In genomic region chr3:55227214-55227581, GRCm38 (mm10) we compare ENCODE assay signal across 11 mouse cellular contexts. TPM values are rescaled to one million over a fixed set of nuclear protein-coding genes. Genes with fewer than 3 reads are reported as not detected.
DNase-seq lines count a peak whose midpoint lies in the region; ATAC-seq lines count a peak whose summit lies in the region.
"Had no signal": no experiment of that assay in that cellular context is flagged by ENCODE, and none has a peak within 500 bp of the region (broad histone marks: within the 10 kb centered on the region; RNA-seq: fewer than 3 reads in every experiment).

No protein-coding gene starts in this region.

- H3K4me1 ChIP-seq in hindbrain, embryonic 10.5 days (replicated peaks), result peaks cover 17% of the 10 kb centered on the region
- H3K4me1 ChIP-seq in hindbrain, embryonic 11.5 days (replicated peaks; ENCODE audit: control insufficient read depth, insufficient read depth, low read length), result peaks cover 5% of the 10 kb centered on the region
- peaks cover 14% of the 10 kb centered on the region for H3K4me1 ChIP-seq in forebrain, embryonic 12.5 days
- no peaks in the 10 kb centered on the region for H3K4me1 ChIP-seq in intestine, embryonic 14.5 days (replicated peaks; ENCODE audit: control insufficient read depth, insufficient read depth, low read length)
- peaks cover 11% of the 10 kb centered on the region for H3K4me1 ChIP-seq in midbrain, embryonic 16.5 days (ENCODE audit: control insufficient read depth, insufficient read depth, low read length)

- H3K27me3 ChIP-seq in hindbrain, embryonic 10.5 days (ENCODE audit: insufficient read depth, poor library complexity, severe bottlenecking), result no peaks in the 10 kb centered on the region
- no peaks in the 10 kb centered on the region for H3K27me3 ChIP-seq in hindbrain, embryonic 11.5 days (ENCODE audit: control insufficient read depth, insufficient read depth, low read length)
- no peaks in the 10 kb centered on the region for H3K27me3 ChIP-seq in forebrain, embryonic 12.5 days
- no peaks in the 10 kb centered on the region for H3K27me3 ChIP-seq in intestine, embryonic 14.5 days (replicated peaks; ENCODE audit: control insufficient read depth, insufficient read depth, low read length)
- no peaks in the 10 kb centered on the region for H3K27me3 ChIP-seq in midbrain, embryonic 16.5 days (ENCODE audit: control insufficient read depth, insufficient read depth, low read depth, low read length)

- no peak overlapping the region for H3K9ac ChIP-seq in hindbrain, embryonic 11.5 days (ENCODE audit: low read depth, low read length)
- no peak overlapping the region for H3K9ac ChIP-seq in forebrain, embryonic 12.5 days
- no peak overlapping the region for H3K9ac ChIP-seq in intestine, embryonic 14.5 days (ENCODE audit: low read length)
- 0 out of 2 replicates have a peak overlapping the region, but pooled peaks have one; percentile 12 for H3K9ac ChIP-seq in midbrain, embryonic 16.5 days (ENCODE audit: low read depth, low read length)

- peaks cover 3% of the 10 kb centered on the region; the same call in 1 of the 2 replicates for H3K9me3 ChIP-seq in hindbrain, embryonic 10.5 days
- H3K9me3 ChIP-seq in hindbrain, embryonic 11.5 days (ENCODE audit: control insufficient read depth, low read length), result no peaks in the 10 kb centered on the region
- H3K9me3 ChIP-seq in forebrain, embryonic 12.5 days, result peaks cover 3% of the 10 kb centered on the region; the same call in 1 of the 2 replicates
- no peaks in the 10 kb centered on the region for H3K9me3 ChIP-seq in intestine, embryonic 14.5 days (ENCODE audit: control insufficient read depth, low read length)
- peaks cover 2% of the 10 kb centered on the region; the same call in 1 of the 2 replicates for H3K9me3 ChIP-seq in midbrain, embryonic 16.5 days (replicated peaks; ENCODE audit: control insufficient read depth, low read length, poor library complexity, severe bottlenecking)

- H3K27ac ChIP-seq in hindbrain, embryonic 10.5 days, result no peak overlapping the region
- no peak overlapping the region for H3K27ac ChIP-seq in hindbrain, embryonic 11.5 days (ENCODE audit: low read depth, low read length)
- no peak overlapping the region for H3K27ac ChIP-seq in forebrain, embryonic 12.5 days
- H3K27ac ChIP-seq in intestine, embryonic 14.5 days (ENCODE audit: low read depth), result no peak overlapping the region
- no peak overlapping the region for H3K27ac ChIP-seq in midbrain, embryonic 16.5 days (ENCODE audit: low read length)

- H3K4me2 ChIP-seq in hindbrain, embryonic 11.5 days (replicated peaks; ENCODE audit: low read depth, low read length), result no peak overlapping the region
- H3K4me2 ChIP-seq in forebrain, embryonic 12.5 days, result peak overlapping the region; percentile 40
- 0 out of 2 replicates have a peak overlapping the region, but pooled peaks have one; percentile 7 for H3K4me2 ChIP-seq in intestine, embryonic 14.5 days (ENCODE audit: low read length)
- peak overlapping the region; percentile 60 for H3K4me2 ChIP-seq in midbrain, embryonic 16.5 days (ENCODE audit: low read length)

- DNase-seq in hindbrain, embryonic 10.5 days (ENCODE audit: low spot score), result no peak
- no peak for DNase-seq in hindbrain, embryonic 11.5 days (ENCODE audit: low spot score)
- DNase-seq in intestine, embryonic 14.5 days (ENCODE audit: low spot score), result no peak
- no peak for DNase-seq in left cerebral cortex, postnatal 10 days (ENCODE audit: extremely low spot score in 1 of 2, low spot score in 2 of 2)
- DNase-seq in spleen, adult 18-20 months, result no peak
- DNase-seq: thymus, postnatal 14 days had no signal

- 0 out of 2 replicates have a peak overlapping the region, but pooled peaks have one; percentile 13 for H3K4me3 ChIP-seq in hindbrain, embryonic 10.5 days
- H3K4me3 ChIP-seq in hindbrain, embryonic 11.5 days (ENCODE audit: low read depth, low read length), result no peak overlapping the region
- H3K4me3 ChIP-seq in forebrain, embryonic 12.5 days (replicated peaks), result no peak overlapping the region
- H3K4me3 ChIP-seq in intestine, embryonic 14.5 days (ENCODE audit: low read depth, low read length), result no peak overlapping the region
- H3K4me3 ChIP-seq in midbrain, embryonic 16.5 days (ENCODE audit: low read depth, low read length), result 0 out of 2 replicates have a peak overlapping the region, but pooled peaks have one; percentile 20

- no peaks in the 10 kb centered on the region for H3K36me3 ChIP-seq in hindbrain, embryonic 10.5 days
- H3K36me3 ChIP-seq in hindbrain, embryonic 11.5 days (ENCODE audit: control insufficient read depth, insufficient read depth, low read length), result no peaks in the 10 kb centered on the region
- no peaks in the 10 kb centered on the region for H3K36me3 ChIP-seq in forebrain, embryonic 12.5 days (replicated peaks)
- no peaks in the 10 kb centered on the region for H3K36me3 ChIP-seq in intestine, embryonic 14.5 days (ENCODE audit: control insufficient read depth, insufficient read depth, low read length)
- no peaks in the 10 kb centered on the region for H3K36me3 ChIP-seq in midbrain, embryonic 16.5 days (ENCODE audit: control insufficient read depth, insufficient read depth, low read length)

- 36% methylated on average over 4 of the region's 4 CpGs for WGBS in hindbrain, embryonic 10.5 days
- 42% methylated on average over 4 of the region's 4 CpGs for WGBS in hindbrain, embryonic 11.5 days
- WGBS in forebrain, embryonic 12.5 days, result 18% methylated on average over 4 of the region's 4 CpGs
- 30% methylated on average over 4 of the region's 4 CpGs for WGBS in intestine, embryonic 14.5 days
- WGBS in midbrain, embryonic 16.5 days, result 15% methylated on average over 4 of the region's 4 CpGs

- intact Hi-C loops in left cerebral cortex, postnatal 10 days (cut with DNase I), result no loop called here

- no peak for ATAC-seq in hindbrain, embryonic 11.5 days (ENCODE audit: low FRiP score)
- ATAC-seq in forebrain, embryonic 12.5 days (ENCODE audit: low FRiP score), result peak; percentile 15; the same call in 1 of the 2 replicates
- ATAC-seq in intestine, embryonic 14.5 days (replicated peaks; ENCODE audit: low FRiP score, low TSS enrichment, low read depth), result no peak
- no peak; the same call in 1 of the 2 replicates for ATAC-seq in midbrain, embryonic 16.5 days
- ATAC-seq in megakaryocyte, adult 5-6 weeks (ENCODE audit: poor library complexity, severe bottlenecking), result no peak

RNA-seq across cellular contexts. Expression of gene Dclk1, which starts 15.0 kb away (rescaled TPM):
- 52.5 and 81.6 TPM in 2 replicates for polyA plus RNA-seq in hindbrain, embryonic 10.5 days (2016; fragmentation: Nextera tagmentation; extraction: Ambion mirVana)
- 76.6 and 94.8 TPM in 2 replicates for polyA plus RNA-seq in hindbrain, embryonic 11.5 days (2014; fragmentation: Nextera tagmentation; extraction: Ambion mirVana)
- 148 and 156 TPM in 2 replicates for polyA plus RNA-seq in forebrain, embryonic 12.5 days (2016; fragmentation: Nextera tagmentation; extraction: Ambion mirVana)
- polyA plus RNA-seq in intestine, embryonic 14.5 days (2014; fragmentation: Nextera tagmentation; extraction: Ambion mirVana), result 14.2 and 15.5 TPM in 2 replicates
- 293 and 328 TPM in 2 replicates for polyA plus RNA-seq in midbrain, embryonic 16.5 days (2015; fragmentation: Nextera tagmentation; extraction: Ambion mirVana)
- 100 to 1,000 TPM; 970 to 973 TPM for total RNA-seq in left cerebral cortex, postnatal 10 days (2021)
- total RNA-seq in megakaryocyte, adult 5-6 weeks (2015), result not detected in 2 replicates
- not detected in 2 replicates for total RNA-seq in megakaryocyte, adult 5-6 weeks (2017)
- total RNA-seq: MEL had no signal

RNA-seq across cellular contexts. Expression of gene Sohlh2, which starts 45.4 kb away (rescaled TPM):
- polyA plus RNA-seq in hindbrain, embryonic 10.5 days (2016; fragmentation: Nextera tagmentation; extraction: Ambion mirVana), result not detected in 2 replicates
- polyA plus RNA-seq in hindbrain, embryonic 11.5 days (2014; fragmentation: Nextera tagmentation; extraction: Ambion mirVana), result not detected in 2 replicates
- polyA plus RNA-seq in forebrain, embryonic 12.5 days (2016; fragmentation: Nextera tagmentation; extraction: Ambion mirVana), result not detected in 2 replicates
- polyA plus RNA-seq in intestine, embryonic 14.5 days (2014; fragmentation: Nextera tagmentation; extraction: Ambion mirVana), result not detected in 2 replicates
- not detected in 2 replicates for polyA plus RNA-seq in midbrain, embryonic 16.5 days (2015; fragmentation: Nextera tagmentation; extraction: Ambion mirVana)
- not detected for total RNA-seq in left cerebral cortex, postnatal 10 days (2021)
- total RNA-seq in megakaryocyte, adult 5-6 weeks (2015), result not detected in 2 replicates
- not detected in 2 replicates for total RNA-seq in megakaryocyte, adult 5-6 weeks (2017)
- total RNA-seq: left cerebral cortex, postnatal 36 days; MEL had no signal

Comparison
In these comparisons a context has a peak if more than half of its experiments do, and no peak if none do; other contexts are left out.
1. H3K4me3 ChIP-seq: peak in hindbrain, embryonic 10.5 days (single experiment) and midbrain, embryonic 16.5 days (single experiment); none in hindbrain, embryonic 11.5 days (single experiment), forebrain, embryonic 12.5 days (single experiment) and intestine, embryonic 14.5 days (single experiment).